Mouse (Mus musculus) megakaryocyte-erythroid progenitor cell, adult 5 weeks (primary cell): Measurements from ENCODE around the gene Glipr1. TPM values are rescaled to one million over a fixed set of nuclear protein-coding genes. Genes with fewer than 3 reads are reported as not detected.

Source experiments
- polyA plus RNA-seq: library from polyadenylated mRNA; stranded (reverse); fragments of >175 nt; gene quantifications from 2 replicates; pipeline ENCODE4 v1.2.3, GENCODE M21; 2012

Gene Glipr1
- 14.0 and 22.1 TPM in 2 replicates for polyA plus RNA-seq

GRCm38 (mm10) chr10:112002544-112003215, at the start of gene Glipr1:
Gene Glipr1, minus strand, starts transcription at chr10:112002631.

GRCm38 (mm10) chr10:111972542-111973361, 29.7 kb downstream of the Glipr1 start, which contains the start of gene Krr1:
Gene Krr1, plus strand, starts transcription at chr10:111972664.

Other genes with a start within 250 kb of the Glipr1 start
- 3.4 and 3.6 TPM in 2 replicates for gene Krr1, start 30.0 kb downstream of the Glipr1 start, polyA plus RNA-seq
- gene Glipr1l1, start 57.6 kb upstream of the Glipr1 start, polyA plus RNA-seq = not detected in 2 replicates
- gene Glipr1l2, start 80.7 kb upstream of the Glipr1 start, polyA plus RNA-seq = not detected in 2 replicates
- gene Glipr1l3, start 157.7 kb upstream of the Glipr1 start, polyA plus RNA-seq = not detected in 2 replicates
- gene Caps2, start 161.0 kb upstream of the Glipr1 start, polyA plus RNA-seq = not detected in 2 replicates